ENCODE assay signal across 19 mouse cellular contexts in genomic region chr11:88168611-88169010, GRCm38 (mm10). TPM values are rescaled to one million over a fixed set of nuclear protein-coding genes. Genes with fewer than 3 reads are reported as not detected.
DNase-seq lines count a peak whose midpoint lies in the region; ATAC-seq lines count a peak whose summit lies in the region.
"Had no signal": no experiment of that assay in that cellular context is flagged by ENCODE, and none has a peak within 500 bp of the region (broad histone marks: within the 10 kb centered on the region; RNA-seq: fewer than 3 reads in every experiment).

No protein-coding gene starts in this region.

- H3K27ac ChIP-seq in forebrain, embryonic 11.5 days (ENCODE audit: low read depth, low read length): no peak overlapping the region
- H3K27ac ChIP-seq in forebrain, embryonic 16.5 days (ENCODE audit: low read length): no peak overlapping the region
- H3K27ac ChIP-seq in forebrain, embryonic 12.5 days: peak overlapping the region; percentile 50; the same call in 1 of the 2 replicates
- H3K27ac ChIP-seq: embryonic facial prominence, embryonic 13.5 days; hindbrain, embryonic 15.5 days; limb, embryonic 12.5 days; liver, embryonic 12.5 days; midbrain, embryonic 15.5 days had no signal

- no peaks in the 10 kb centered on the region for H3K9me3 ChIP-seq in forebrain, embryonic 11.5 days (ENCODE audit: control insufficient read depth, low read length)
- H3K9me3 ChIP-seq in forebrain, embryonic 16.5 days (ENCODE audit: control insufficient read depth, low read length): no peaks in the 10 kb centered on the region
- H3K9me3 ChIP-seq in megakaryocyte, embryonic 14.5 days: no peaks in the 10 kb centered on the region
- H3K9me3 ChIP-seq in forebrain, embryonic 12.5 days: no peaks in the 10 kb centered on the region
- H3K9me3 ChIP-seq: embryonic facial prominence, embryonic 13.5 days; hindbrain, embryonic 15.5 days; limb, embryonic 12.5 days; liver, embryonic 12.5 days; midbrain, embryonic 15.5 days had no signal

- H3K4me2 ChIP-seq in forebrain, embryonic 11.5 days (ENCODE audit: low read depth, low read length, severe bottlenecking): no peak overlapping the region
- no peak overlapping the region for H3K4me2 ChIP-seq in forebrain, embryonic 16.5 days (ENCODE audit: low read length)
- H3K4me2 ChIP-seq in forebrain, embryonic 12.5 days: no peak overlapping the region
- H3K4me2 ChIP-seq: embryonic facial prominence, embryonic 13.5 days; hindbrain, embryonic 15.5 days; liver, embryonic 12.5 days; lung, embryonic 14.5 days; midbrain, embryonic 15.5 days had no signal

- WGBS in forebrain, embryonic 11.5 days: 27% methylated on average over 3 of the region's 3 CpGs
- WGBS in forebrain, embryonic 16.5 days: 11% methylated on average over 3 of the region's 3 CpGs
- 14% methylated on average over 3 of the region's 3 CpGs for WGBS in forebrain, embryonic 12.5 days

- no peak for DNase-seq in forebrain, embryonic 11.5 days (ENCODE audit: low spot score)
- DNase-seq in Muller cell, postnatal 12 days (ENCODE audit: inconsistent ontology term): peak; percentile 83
- no peak for DNase-seq in thymus, postnatal 4 days
- DNase-seq in layer of hippocampus, postnatal 36 days: no peak
- DNase-seq: adrenal gland, adult 2 months; cerebellum, adult 8-10 months; lung, embryonic 14.5 days; lung, postnatal 36 days; thymus, postnatal 14 days had no signal

- peak; percentile 51; the same call in 1 of the 2 replicates for ATAC-seq in forebrain, embryonic 11.5 days (replicated peaks; ENCODE audit: low FRiP score)
- ATAC-seq in forebrain, embryonic 16.5 days: no peak
- no peak for ATAC-seq in megakaryocyte, adult 5-6 weeks (ENCODE audit: poor library complexity, severe bottlenecking)
- no peak; the same call in 1 of the 2 replicates for ATAC-seq in forebrain, embryonic 12.5 days (ENCODE audit: low FRiP score)
- ATAC-seq: intestine, postnatal 0 days; liver, embryonic 12.5 days; midbrain, embryonic 15.5 days had no signal

- peaks cover 27% of the 10 kb centered on the region for H3K4me1 ChIP-seq in forebrain, embryonic 11.5 days (replicated peaks; ENCODE audit: control insufficient read depth, insufficient read depth, low read length)
- peaks cover 21% of the 10 kb centered on the region for H3K4me1 ChIP-seq in forebrain, embryonic 16.5 days (replicated peaks; ENCODE audit: control insufficient read depth, insufficient read depth, low read length)
- H3K4me1 ChIP-seq in megakaryocyte, embryonic 14.5 days: peaks cover 96% of the 10 kb centered on the region
- peaks cover 58% of the 10 kb centered on the region for H3K4me1 ChIP-seq in forebrain, embryonic 12.5 days

- no peak overlapping the region for H3K4me3 ChIP-seq in forebrain, embryonic 11.5 days (ENCODE audit: low read depth, low read length)
- H3K4me3 ChIP-seq in forebrain, embryonic 16.5 days (replicated peaks; ENCODE audit: low read length): no peak overlapping the region
- peak overlapping the region; percentile 35 for H3K4me3 ChIP-seq in megakaryocyte, embryonic 14.5 days (replicated peaks)
- no peak overlapping the region for H3K4me3 ChIP-seq in forebrain, embryonic 12.5 days (replicated peaks)
- H3K4me3 ChIP-seq: embryonic facial prominence, embryonic 13.5 days; hindbrain, embryonic 15.5 days; limb, embryonic 12.5 days; liver, embryonic 12.5 days; midbrain, embryonic 15.5 days had no signal

- peaks cover 2% of the 10 kb centered on the region; the same call in 1 of the 2 replicates for H3K27me3 ChIP-seq in forebrain, embryonic 11.5 days (ENCODE audit: control insufficient read depth, insufficient read depth, low read length)
- H3K27me3 ChIP-seq in forebrain, embryonic 16.5 days (replicated peaks; ENCODE audit: control insufficient read depth, insufficient read depth, low read length): no peaks in the 10 kb centered on the region
- H3K27me3 ChIP-seq in megakaryocyte, embryonic 14.5 days (replicated peaks): no peaks in the 10 kb centered on the region
- H3K27me3 ChIP-seq in forebrain, embryonic 12.5 days: peaks cover 24% of the 10 kb centered on the region
- H3K27me3 ChIP-seq: hindbrain, embryonic 15.5 days; midbrain, embryonic 15.5 days had no signal

- no peaks in the 10 kb centered on the region for H3K36me3 ChIP-seq in forebrain, embryonic 11.5 days (ENCODE audit: control insufficient read depth, insufficient read depth, low read length)
- H3K36me3 ChIP-seq in forebrain, embryonic 16.5 days (ENCODE audit: control insufficient read depth, insufficient read depth): no peaks in the 10 kb centered on the region
- peaks cover 74% of the 10 kb centered on the region for H3K36me3 ChIP-seq in megakaryocyte, embryonic 14.5 days (replicated peaks; ENCODE audit: low read length)
- 0 out of 2 replicates have a peak, but pooled peaks cover 4% of the 10 kb centered on the region for H3K36me3 ChIP-seq in forebrain, embryonic 12.5 days (replicated peaks)
- H3K36me3 ChIP-seq: hindbrain, embryonic 15.5 days; limb, embryonic 12.5 days; liver, embryonic 12.5 days; midbrain, embryonic 15.5 days had no signal

- no peak overlapping the region for H3K9ac ChIP-seq in forebrain, embryonic 11.5 days (ENCODE audit: low read length)
- H3K9ac ChIP-seq in forebrain, embryonic 16.5 days (replicated peaks; ENCODE audit: low read depth, low read length): no peak overlapping the region
- H3K9ac ChIP-seq in forebrain, embryonic 12.5 days: peak overlapping the region; percentile 17; the same call in 1 of the 2 replicates
- H3K9ac ChIP-seq: embryonic facial prominence, embryonic 13.5 days; hindbrain, embryonic 15.5 days; liver, embryonic 12.5 days; lung, embryonic 14.5 days; midbrain, embryonic 15.5 days had no signal

RNA-seq across cellular contexts. Expression of gene Mrps23, which starts 35.6 kb away (rescaled TPM):
- polyA plus RNA-seq in forebrain, embryonic 11.5 days (2014; fragmentation: Nextera tagmentation; extraction: Ambion mirVana): 70.8 and 71.7 TPM in 2 replicates
- polyA plus RNA-seq in forebrain, embryonic 16.5 days (2015; fragmentation: Nextera tagmentation; extraction: Ambion mirVana): 64.9 and 68.8 TPM in 2 replicates
- polyA plus RNA-seq in megakaryocyte, embryonic 14.5 days (2012; ENCODE audit: insufficient read depth, low replicate concordance): 62.3 and 197 TPM in 2 replicates
- total RNA-seq in megakaryocyte, adult 5-6 weeks (2015): 59.0 and 62.2 TPM in 2 replicates
- 39.4 and 73.3 TPM in 2 replicates for total RNA-seq in megakaryocyte, adult 5-6 weeks (2017)
- polyA plus RNA-seq in forebrain, embryonic 12.5 days (2016; fragmentation: Nextera tagmentation; extraction: Ambion mirVana): 62.0 and 67.5 TPM in 2 replicates
- 10 to 100 TPM; 67.6 to 78.7 TPM for total RNA-seq in layer of hippocampus, postnatal 36 days (2021)
